Mouse (Mus musculus): ENCODE measurements around the gene Nup37.

The Nup37 gene

GRCm38 (mm10) chr10:88146707-88147477 lies at the start of gene Nup37, which contains the start of gene Parpbp:
TSS of gene Nup37 (plus strand) at chr10:88146992.
TSS of gene Parpbp (minus strand) at chr10:88146941.
- DNase-seq: peak; percentile 89 to 91

- DNase-seq: no peak
These were observed 40.6 kb upstream of the Nup37 start for GRCm38 (mm10) chr10:88106169-88106568.

- DNase-seq: peak in 1 of 2 experiments; percentile 23
These were observed 33.5 kb upstream of the Nup37 start for GRCm38 (mm10) chr10:88113290-88113689.

GRCm38 (mm10) chr10:88119721-88120120 lies 27.1 kb upstream of the Nup37 start:
- DNase-seq: no peak

GRCm38 (mm10) chr10:88135630-88136029 lies 11.2 kb upstream of the Nup37 start:
- no peak for DNase-seq

GRCm38 (mm10) chr10:88146187-88146586 lies 605 bp upstream of the Nup37 start:
- no peak for DNase-seq

GRCm38 (mm10) chr10:88150381-88150780 lies 3.6 kb downstream of the Nup37 start:
- no peak for DNase-seq

GRCm38 (mm10) chr10:88151658-88152057 lies 4.9 kb downstream of the Nup37 start:
- DNase-seq: no peak

GRCm38 (mm10) chr10:88162096-88162495 lies 15.3 kb downstream of the Nup37 start:
- no peak for DNase-seq

- no peak for DNase-seq
These were observed 15.9 kb downstream of the Nup37 start for GRCm38 (mm10) chr10:88162676-88163075.

- peak in 1 of 2 experiments; percentile 10 for DNase-seq
These were observed 19.4 kb downstream of the Nup37 start for GRCm38 (mm10) chr10:88166158-88166557.

GRCm38 (mm10) chr10:88167438-88168077 lies 20.8 kb downstream of the Nup37 start:
- DNase-seq: no peak

- DNase-seq: no peak
These were observed 53.7 kb downstream of the Nup37 start for GRCm38 (mm10) chr10:88200541-88200940.

- DNase-seq: peak; percentile 90 to 95
These were observed 54.3 kb downstream of the Nup37 start, which contains the start of gene Washc3 for GRCm38 (mm10) chr10:88200951-88201638. TSS of gene Washc3 (plus strand) at chr10:88201093.

GRCm38 (mm10) chr10:88201650-88202049 lies 54.9 kb downstream of the Nup37 start:
- peak; percentile 10 for DNase-seq

GRCm38 (mm10) chr10:88202581-88202980 lies 55.8 kb downstream of the Nup37 start:
- DNase-seq: no peak

- no peak for DNase-seq
These were observed 56.4 kb downstream of the Nup37 start for GRCm38 (mm10) chr10:88203236-88203635.

- no peak for DNase-seq
These were observed 65.9 kb downstream of the Nup37 start for GRCm38 (mm10) chr10:88212644-88213043.

- no peak for DNase-seq
These were observed 68.2 kb downstream of the Nup37 start for GRCm38 (mm10) chr10:88214800-88215514.

- DNase-seq: no peak
These were observed 71.4 kb downstream of the Nup37 start for GRCm38 (mm10) chr10:88218161-88218560.

GRCm38 (mm10) chr10:88221718-88222117 lies 74.9 kb downstream of the Nup37 start:
- DNase-seq: no peak

- DNase-seq: no peak
These were observed 78.6 kb downstream of the Nup37 start for GRCm38 (mm10) chr10:88225421-88225820.

GRCm38 (mm10) chr10:88227962-88228361 lies 81.2 kb downstream of the Nup37 start:
- DNase-seq: no peak

Data from cerebellum, postnatal 25 days (tissue).